Mouse (Mus musculus): Measurements from ENCODE around the gene Gm20716. TPM values are rescaled to one million over a fixed set of nuclear protein-coding genes. Genes with fewer than 3 reads are reported as not detected.

The Gm20716 gene
- polyA plus RNA-seq, 1 experiment: 20.7 TPM

DNA sequence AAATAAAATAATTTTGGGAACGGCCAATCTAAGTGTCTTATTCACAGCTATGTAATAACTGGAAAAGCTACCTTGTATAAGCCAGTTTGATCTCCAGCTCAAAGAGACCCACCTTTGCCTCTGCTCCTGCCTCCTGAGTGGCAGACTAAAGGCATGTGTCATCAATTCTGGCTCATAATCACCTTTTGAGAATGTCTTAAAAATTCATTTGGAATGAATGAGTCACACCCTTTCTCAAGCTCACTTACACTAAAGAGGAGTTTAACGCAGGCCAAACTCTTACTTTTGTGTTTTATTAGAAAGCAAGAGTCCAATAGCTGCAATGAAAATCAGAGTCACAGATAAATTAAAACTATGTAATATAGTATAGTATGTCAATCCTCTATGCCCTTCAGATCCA, 38.3 kb downstream of the Gm20716 start:
- TF ChIP-seq POLR2A (IDR thresholded peaks at IDR 0.05; ENCODE audit: control insufficient read depth, low read depth, low read length) (no peak), CTCF (IDR thresholded peaks at IDR 0.05; ENCODE audit: control insufficient read depth, insufficient read depth, insufficient replicate concordance, low read depth, low read length) (no peak)
- H3K4me3 ChIP-seq (ENCODE audit: control insufficient read depth, low read depth, low read length): no peak overlapping the region
- peaks cover 1% of the 10 kb centered on the region for H3K36me3 ChIP-seq (ENCODE audit: control insufficient read depth, insufficient read depth, low read length)
- no peaks in the 10 kb centered on the region for H3K4me1 ChIP-seq (ENCODE audit: control insufficient read depth, insufficient read depth, low read length)
- H3K27ac ChIP-seq (ENCODE audit: control insufficient read depth, insufficient read depth, low read depth, low read length): no peak overlapping the region
- no peaks in the 10 kb centered on the region for H3K27me3 ChIP-seq (ENCODE audit: control insufficient read depth, insufficient read depth, low read length)

DNA sequence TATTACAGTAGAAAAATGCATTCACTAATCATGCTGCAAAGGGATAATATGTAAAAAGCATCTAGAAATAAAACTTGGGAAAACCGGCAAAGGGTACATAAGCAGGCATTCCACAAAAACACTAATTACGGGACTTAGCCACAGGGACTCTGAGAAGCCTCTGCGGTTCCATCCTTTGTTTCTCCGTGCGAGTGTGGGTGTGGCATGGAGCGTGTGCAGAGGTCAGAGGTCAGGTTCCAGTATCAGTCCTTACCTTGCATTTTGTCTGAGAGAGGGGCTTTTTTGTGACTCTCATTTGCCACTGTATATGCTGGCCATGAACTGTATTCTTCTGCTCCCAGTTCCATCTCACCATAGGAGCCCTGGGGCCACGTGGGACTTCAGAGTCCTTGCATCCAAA, 54.2 kb downstream of the Gm20716 start:
- Histone ChIP-seq H3K27ac (ENCODE audit: control insufficient read depth, insufficient read depth, low read depth, low read length) (no peak overlapping the region), H3K27me3 (ENCODE audit: control insufficient read depth, insufficient read depth, low read length) (no peaks in the 10 kb centered on the region), H3K36me3 (ENCODE audit: control insufficient read depth, insufficient read depth, low read length) (no peaks in the 10 kb centered on the region), H3K4me1 (ENCODE audit: control insufficient read depth, insufficient read depth, low read length) (no peaks in the 10 kb centered on the region), H3K4me3 (ENCODE audit: control insufficient read depth, low read depth, low read length) (no peak overlapping the region)
- TF ChIP-seq CTCF (IDR thresholded peaks at IDR 0.05; ENCODE audit: control insufficient read depth, insufficient read depth, insufficient replicate concordance, low read depth, low read length) (no peak), POLR2A (IDR thresholded peaks at IDR 0.05; ENCODE audit: control insufficient read depth, low read depth, low read length) (no peak)

DNA sequence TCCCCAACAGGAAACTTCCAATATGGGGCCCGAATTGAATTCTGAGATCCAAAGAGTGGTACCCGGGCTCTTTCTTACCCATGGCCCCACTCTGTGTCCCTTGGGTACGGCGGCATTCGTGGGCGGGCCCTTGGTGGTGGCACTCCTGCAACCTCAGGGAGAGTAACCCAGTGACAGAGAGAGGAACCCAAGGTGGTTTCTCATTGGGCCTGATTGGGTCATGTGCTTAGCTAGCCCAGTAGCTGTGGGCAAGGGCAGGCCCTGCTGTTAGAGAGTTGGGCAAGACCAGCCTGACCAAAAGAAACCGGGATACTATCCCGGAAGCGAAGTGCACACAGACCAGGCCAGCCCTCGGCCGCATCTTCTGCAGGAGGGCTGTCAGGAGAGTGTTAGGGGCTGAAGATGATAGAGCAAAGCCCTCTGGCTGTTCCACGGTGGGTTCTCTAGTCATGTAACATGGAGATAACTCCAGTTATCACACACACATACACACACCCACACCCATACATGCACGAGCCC, 59.9 kb downstream of the Gm20716 start:
- H3K4me3 ChIP-seq (ENCODE audit: control insufficient read depth, low read depth, low read length): no peak overlapping the region
- no peaks in the 10 kb centered on the region for H3K36me3 ChIP-seq (ENCODE audit: control insufficient read depth, insufficient read depth, low read length)
- H3K27ac ChIP-seq (ENCODE audit: control insufficient read depth, insufficient read depth, low read depth, low read length): no peak overlapping the region
- TF ChIP-seq CTCF (IDR thresholded peaks at IDR 0.05; ENCODE audit: control insufficient read depth, insufficient read depth, insufficient replicate concordance, low read depth, low read length) (no peak), POLR2A (IDR thresholded peaks at IDR 0.05; ENCODE audit: control insufficient read depth, low read depth, low read length) (no peak)
- H3K27me3 ChIP-seq (ENCODE audit: control insufficient read depth, insufficient read depth, low read length): no peaks in the 10 kb centered on the region
- peaks cover 12% of the 10 kb centered on the region for H3K4me1 ChIP-seq (ENCODE audit: control insufficient read depth, insufficient read depth, low read length)

- Histone ChIP-seq H3K36me3 (ENCODE audit: control insufficient read depth, insufficient read depth, low read length) (no peaks in the 10 kb centered on the region), H3K27ac (ENCODE audit: control insufficient read depth, insufficient read depth, low read depth, low read length) (no peak overlapping the region), H3K4me3 (ENCODE audit: control insufficient read depth, low read depth, low read length) (no peak overlapping the region), H3K4me1 (ENCODE audit: control insufficient read depth, insufficient read depth, low read length) (peaks cover 12% of the 10 kb centered on the region), H3K27me3 (ENCODE audit: control insufficient read depth, insufficient read depth, low read length) (no peaks in the 10 kb centered on the region)
- no peak for TF ChIP-seq CTCF (IDR thresholded peaks at IDR 0.05; ENCODE audit: control insufficient read depth, insufficient read depth, insufficient replicate concordance, low read depth, low read length)
Observed at GRCm38 (mm10) chr2:168169800-168170113, 60.4 kb downstream of the Gm20716 start.

GRCm38 (mm10) chr2:168168892-168169799, 61.0 kb downstream of the Gm20716 start:
- TF ChIP-seq CTCF (IDR thresholded peaks at IDR 0.05; ENCODE audit: control insufficient read depth, insufficient read depth, insufficient replicate concordance, low read depth, low read length) (no peak), POLR2A (IDR thresholded peaks at IDR 0.05; ENCODE audit: control insufficient read depth, low read depth, low read length) (no peak)
- H3K36me3 ChIP-seq (ENCODE audit: control insufficient read depth, insufficient read depth, low read length): no peaks in the 10 kb centered on the region
- no peaks in the 10 kb centered on the region for H3K27me3 ChIP-seq (ENCODE audit: control insufficient read depth, insufficient read depth, low read length)
- peaks cover 12% of the 10 kb centered on the region for H3K4me1 ChIP-seq (ENCODE audit: control insufficient read depth, insufficient read depth, low read length)
- H3K27ac ChIP-seq (ENCODE audit: control insufficient read depth, insufficient read depth, low read depth, low read length): no peak overlapping the region
- H3K4me3 ChIP-seq (ENCODE audit: control insufficient read depth, low read depth, low read length): no peak overlapping the region

DNA sequence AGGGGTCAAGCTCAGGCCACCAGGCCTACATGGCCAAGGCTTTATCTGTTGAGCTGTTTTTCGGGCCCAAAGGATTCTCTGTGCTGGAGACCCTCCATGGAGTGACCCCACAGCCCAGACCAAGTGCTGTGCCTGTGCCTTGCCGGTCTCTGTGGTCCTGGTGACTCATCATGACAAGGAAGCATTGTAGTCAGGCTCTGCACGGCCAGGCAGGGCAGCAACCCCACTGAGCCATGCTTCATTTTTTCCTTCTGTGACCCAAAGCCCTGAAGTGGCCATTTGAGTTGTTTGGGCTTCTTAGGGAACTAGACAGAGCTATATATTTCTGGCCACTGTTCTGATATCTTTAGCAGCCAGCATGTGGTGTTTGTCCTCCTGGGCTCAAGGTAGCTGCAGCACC, 62.4 kb downstream of the Gm20716 start:
- TF ChIP-seq POLR2A (IDR thresholded peaks at IDR 0.05; ENCODE audit: control insufficient read depth, low read depth, low read length): no peak
- no peak overlapping the region for H3K4me3 ChIP-seq (ENCODE audit: control insufficient read depth, low read depth, low read length)
- peaks cover 12% of the 10 kb centered on the region for H3K4me1 ChIP-seq (ENCODE audit: control insufficient read depth, insufficient read depth, low read length)
- H3K36me3 ChIP-seq (ENCODE audit: control insufficient read depth, insufficient read depth, low read length): no peaks in the 10 kb centered on the region
- no peak overlapping the region for H3K27ac ChIP-seq (ENCODE audit: control insufficient read depth, insufficient read depth, low read depth, low read length)
- no peaks in the 10 kb centered on the region for H3K27me3 ChIP-seq (ENCODE audit: control insufficient read depth, insufficient read depth, low read length)

DNA sequence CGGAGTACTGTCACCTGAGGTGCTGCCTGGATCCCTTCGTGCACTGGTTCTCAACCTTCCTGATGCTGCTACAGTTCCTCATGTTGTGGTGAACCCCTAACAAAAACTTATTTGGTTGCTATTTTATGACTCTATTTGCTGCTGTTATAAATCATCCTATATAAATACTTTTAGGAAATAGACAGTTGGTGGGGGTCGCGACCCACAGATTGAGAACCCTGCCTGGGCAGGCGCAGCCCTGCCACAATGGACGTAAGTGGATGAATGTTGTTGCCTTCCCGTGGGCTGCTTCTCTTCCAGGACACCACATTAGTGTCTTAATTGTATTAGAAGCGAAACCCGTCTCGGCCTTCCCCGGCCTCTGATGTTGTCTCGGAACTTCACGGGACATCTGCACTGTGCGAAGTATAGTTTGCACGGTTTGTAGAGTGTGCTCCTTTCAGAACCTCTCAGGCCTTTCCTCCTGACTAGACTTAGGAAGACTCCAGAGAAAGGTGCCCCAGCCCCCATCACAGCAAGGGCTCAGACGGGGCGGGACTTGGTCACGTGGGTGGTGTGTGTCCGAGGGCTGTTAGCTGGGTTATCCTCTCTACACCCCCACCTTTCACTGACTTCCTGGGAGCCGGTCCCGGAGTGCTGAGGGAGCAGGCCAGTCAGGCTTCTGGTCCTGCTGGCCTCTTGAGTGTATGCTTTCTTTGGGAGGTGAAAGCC, 63.3 kb downstream of the Gm20716 start:
- Histone ChIP-seq H3K27ac (ENCODE audit: control insufficient read depth, insufficient read depth, low read depth, low read length) (no peak overlapping the region), H3K36me3 (ENCODE audit: control insufficient read depth, insufficient read depth, low read length) (no peaks in the 10 kb centered on the region), H3K4me3 (ENCODE audit: control insufficient read depth, low read depth, low read length) (peak overlapping the region; percentile 47), H3K4me1 (ENCODE audit: control insufficient read depth, insufficient read depth, low read length) (peaks cover 15% of the 10 kb centered on the region), H3K27me3 (ENCODE audit: control insufficient read depth, insufficient read depth, low read length) (no peaks in the 10 kb centered on the region)
- no peak for TF ChIP-seq POLR2A (IDR thresholded peaks at IDR 0.05; ENCODE audit: control insufficient read depth, low read depth, low read length)
- TF ChIP-seq CTCF (IDR thresholded peaks at IDR 0.05; ENCODE audit: control insufficient read depth, insufficient read depth, insufficient replicate concordance, low read depth, low read length): no peak

All from testis, adult 2 months (tissue).